ENCODE assay signal across 7 mouse cellular contexts in genomic region chr14:55787731-55788130, GRCm38 (mm10). TPM values are rescaled to one million over a fixed set of nuclear protein-coding genes. Genes with fewer than 3 reads are reported as not detected.
DNase-seq lines count a peak whose midpoint lies in the region; ATAC-seq and TF ChIP-seq lines count a peak whose summit lies in the region.

No protein-coding gene starts in this region.

- WGBS in lung, embryonic 14.5 days: 32% methylated on average over 11 of the region's 11 CpGs
- WGBS in lung, adult 2 months: 40% methylated on average over 11 of the region's 11 CpGs
- WGBS in embryonic facial prominence, embryonic 13.5 days: 40% methylated on average over 11 of the region's 11 CpGs
- WGBS in neural tube, embryonic 12.5 days: 34% methylated on average over 11 of the region's 11 CpGs

- peaks cover 4% of the 10 kb centered on the region for H3K4me1 ChIP-seq in lung, embryonic 14.5 days (ENCODE audit: insufficient read depth)
- peaks cover 9% of the 10 kb centered on the region for H3K4me1 ChIP-seq in lung, adult 2 months (ENCODE audit: control insufficient read depth, insufficient read depth, low read length)
- H3K4me1 ChIP-seq in embryonic facial prominence, embryonic 13.5 days: peaks cover 20% of the 10 kb centered on the region
- H3K4me1 ChIP-seq in neural tube, embryonic 12.5 days: peaks cover 12% of the 10 kb centered on the region

- no peaks in the 10 kb centered on the region for H3K36me3 ChIP-seq in lung, embryonic 14.5 days (ENCODE audit: insufficient read depth)
- peaks cover 6% of the 10 kb centered on the region for H3K36me3 ChIP-seq in embryonic facial prominence, embryonic 13.5 days
- H3K36me3 ChIP-seq in neural tube, embryonic 12.5 days: no peaks in the 10 kb centered on the region

- H3K9me3 ChIP-seq in lung, embryonic 14.5 days (ENCODE audit: low read depth, low read length): no peaks in the 10 kb centered on the region
- no peaks in the 10 kb centered on the region for H3K9me3 ChIP-seq in embryonic facial prominence, embryonic 13.5 days
- no peaks in the 10 kb centered on the region for H3K9me3 ChIP-seq in neural tube, embryonic 12.5 days

- H3K27ac ChIP-seq in lung, embryonic 14.5 days (ENCODE audit: low read depth): no peak overlapping the region
- H3K27ac ChIP-seq in embryonic facial prominence, embryonic 13.5 days: no peak overlapping the region
- no peak overlapping the region for H3K27ac ChIP-seq in neural tube, embryonic 12.5 days

- 0 out of 2 replicates have a peak overlapping the region, but pooled peaks have one; percentile 46 for H3K9ac ChIP-seq in lung, embryonic 14.5 days
- H3K9ac ChIP-seq in embryonic facial prominence, embryonic 13.5 days: peak overlapping the region; percentile 71
- no peak overlapping the region for H3K9ac ChIP-seq in neural tube, embryonic 12.5 days

- DNase-seq in lung, embryonic 14.5 days: no peak
- DNase-seq in lung, adult 2 months: no peak
- peak; percentile 4 for DNase-seq in heart, postnatal 4 days
- DNase-seq in layer of hippocampus, adult 9-11 months: no peak
- no peak for DNase-seq in natural killer cell, adult 2 months (ENCODE audit: low spot score in 2 of 2)

- TF ChIP-seq CTCF in lung, embryonic 14.5 days (IDR thresholded peaks at IDR 0.05; ENCODE audit: low read depth): no peak
- TF ChIP-seq CTCF in lung, adult 2 months (IDR thresholded peaks at IDR 0.05; ENCODE audit: insufficient read depth, low read length): no peak

- H3K4me2 ChIP-seq in lung, embryonic 14.5 days: peak overlapping the region; percentile 85
- peak overlapping the region; percentile 91 for H3K4me2 ChIP-seq in embryonic facial prominence, embryonic 13.5 days
- peak overlapping the region; percentile 55; the same call in 1 of the 2 replicates for H3K4me2 ChIP-seq in neural tube, embryonic 12.5 days (replicated peaks)

- ATAC-seq in lung, embryonic 14.5 days (ENCODE audit: insufficient read depth): no peak
- no peak for ATAC-seq in embryonic facial prominence, embryonic 13.5 days (ENCODE audit: insufficient number of reproducible peaks, insufficient read depth, low FRiP score, low TSS enrichment, low read depth)
- no peak for ATAC-seq in neural tube, embryonic 12.5 days (ENCODE audit: low FRiP score, low read depth)

- no peak for TF ChIP-seq POLR2A in lung, adult 2 months (IDR thresholded peaks at IDR 0.05; ENCODE audit: borderline replicate concordance, extremely low read depth, low read depth, low read length)

- H3K4me3 ChIP-seq in lung, embryonic 14.5 days (ENCODE audit: low read depth, low read length): peak overlapping the region; percentile 44
- H3K4me3 ChIP-seq in lung, adult 2 months (replicated peaks; ENCODE audit: extremely low read depth, low read depth, low read length): no peak overlapping the region
- H3K4me3 ChIP-seq in embryonic facial prominence, embryonic 13.5 days: peak overlapping the region; percentile 56
- no peak overlapping the region for H3K4me3 ChIP-seq in neural tube, embryonic 12.5 days

- H3K27me3 ChIP-seq in lung, embryonic 14.5 days (ENCODE audit: insufficient read depth, low read length): peaks cover 22% of the 10 kb centered on the region; the same call in 1 of the 2 replicates
- H3K27me3 ChIP-seq in embryonic facial prominence, embryonic 13.5 days: peaks cover 60% of the 10 kb centered on the region
- H3K27me3 ChIP-seq in neural tube, embryonic 12.5 days (replicated peaks): peaks cover 77% of the 10 kb centered on the region

RNA-seq across cellular contexts. Expression of gene Ripk3, which starts 0.9 kb away (rescaled TPM):
- 42.5 and 51.4 TPM in 2 replicates for polyA plus RNA-seq in lung, embryonic 14.5 days (2014; fragmentation: Nextera tagmentation; extraction: Ambion mirVana)
- 7.5 and 10.0 TPM in 2 replicates for polyA plus RNA-seq in lung, adult 2 months (2012; rRNA removed)
- polyA plus RNA-seq in embryonic facial prominence, embryonic 13.5 days (2015; fragmentation: Nextera tagmentation; extraction: Ambion mirVana): 41.1 and 44.4 TPM in 2 replicates
- total RNA-seq in heart, postnatal 4 days (2021): 10 to 100 TPM; 10.6 to 14.0 TPM
- polyA plus RNA-seq in neural tube, embryonic 12.5 days (2016; fragmentation: Nextera tagmentation; extraction: Ambion mirVana): 7.9 and 8.7 TPM in 2 replicates

RNA-seq across cellular contexts. Expression of gene Adcy4, which starts 3.8 kb away (rescaled TPM):
- polyA plus RNA-seq in lung, embryonic 14.5 days (2014; fragmentation: Nextera tagmentation; extraction: Ambion mirVana): 11.6 and 14.1 TPM in 2 replicates
- 157 and 169 TPM in 2 replicates for polyA plus RNA-seq in lung, adult 2 months (2012; rRNA removed)
- 20.2 and 21.6 TPM in 2 replicates for polyA plus RNA-seq in embryonic facial prominence, embryonic 13.5 days (2015; fragmentation: Nextera tagmentation; extraction: Ambion mirVana)
- 10 to 100 TPM; 18.9 to 22.3 TPM for total RNA-seq in heart, postnatal 4 days (2021)
- 9.2 and 10.1 TPM in 2 replicates for polyA plus RNA-seq in neural tube, embryonic 12.5 days (2016; fragmentation: Nextera tagmentation; extraction: Ambion mirVana)

RNA-seq across cellular contexts. Expression of gene Ltb4r1, which starts 22.0 kb away (rescaled TPM):
- 0.31 and 0.64 TPM in 2 replicates for polyA plus RNA-seq in lung, embryonic 14.5 days (2014; fragmentation: Nextera tagmentation; extraction: Ambion mirVana)
- polyA plus RNA-seq in lung, adult 2 months (2012; rRNA removed): 6.5 and 7.1 TPM in 2 replicates
- 0.58 and 1.1 TPM in 2 replicates for polyA plus RNA-seq in embryonic facial prominence, embryonic 13.5 days (2015; fragmentation: Nextera tagmentation; extraction: Ambion mirVana)
- total RNA-seq in heart, postnatal 4 days (2021): under 1 TPM; 0.50 TPM
- polyA plus RNA-seq in neural tube, embryonic 12.5 days (2016; fragmentation: Nextera tagmentation; extraction: Ambion mirVana): 0.23 and 0.37 TPM in 2 replicates

RNA-seq across cellular contexts. Expression of gene Ltb4r2, which starts 26.5 kb away (rescaled TPM):
- polyA plus RNA-seq in lung, embryonic 14.5 days (2014; fragmentation: Nextera tagmentation; extraction: Ambion mirVana): 0.19 and 0.70 TPM in 2 replicates
- 1.1 and 2.6 TPM in 2 replicates for polyA plus RNA-seq in lung, adult 2 months (2012; rRNA removed)
- polyA plus RNA-seq in embryonic facial prominence, embryonic 13.5 days (2015; fragmentation: Nextera tagmentation; extraction: Ambion mirVana): 0.51 and 0.56 TPM in 2 replicates
- total RNA-seq in heart, postnatal 4 days (2021): under 1 TPM; 0.11 to 0.26 TPM
- 0.37 and 0.52 TPM in 2 replicates for polyA plus RNA-seq in neural tube, embryonic 12.5 days (2016; fragmentation: Nextera tagmentation; extraction: Ambion mirVana)

RNA-seq across cellular contexts. Expression of gene Cideb, which starts 29.5 kb away (rescaled TPM):
- polyA plus RNA-seq in lung, embryonic 14.5 days (2014; fragmentation: Nextera tagmentation; extraction: Ambion mirVana): 0.36 and 0.38 TPM in 2 replicates
- polyA plus RNA-seq in lung, adult 2 months (2012; rRNA removed): 3.8 and 4.0 TPM in 2 replicates
- polyA plus RNA-seq in embryonic facial prominence, embryonic 13.5 days (2015; fragmentation: Nextera tagmentation; extraction: Ambion mirVana): 0.18 and 1.2 TPM in 2 replicates
- total RNA-seq in heart, postnatal 4 days (2021): 1 to 10 TPM; 1.2 to 2.2 TPM
- polyA plus RNA-seq in neural tube, embryonic 12.5 days (2016; fragmentation: Nextera tagmentation; extraction: Ambion mirVana): 0.30 TPM in 1 of 2 replicates, not detected in the other

Comparison
In these comparisons a context has a peak if more than half of its experiments do, and no peak if none do; other contexts are left out.
1. H3K4me3 ChIP-seq: peak in lung, embryonic 14.5 days (single experiment) and embryonic facial prominence, embryonic 13.5 days (single experiment); none in lung, adult 2 months (single experiment) and neural tube, embryonic 12.5 days (single experiment).
2. Peak in every context shown above with its lines, with median percentiles within 50 percentile points of each other: H3K4me2 ChIP-seq.